Mouse (Mus musculus): ENCODE measurements around the gene Efhc1.

Gene Efhc1

DNA sequence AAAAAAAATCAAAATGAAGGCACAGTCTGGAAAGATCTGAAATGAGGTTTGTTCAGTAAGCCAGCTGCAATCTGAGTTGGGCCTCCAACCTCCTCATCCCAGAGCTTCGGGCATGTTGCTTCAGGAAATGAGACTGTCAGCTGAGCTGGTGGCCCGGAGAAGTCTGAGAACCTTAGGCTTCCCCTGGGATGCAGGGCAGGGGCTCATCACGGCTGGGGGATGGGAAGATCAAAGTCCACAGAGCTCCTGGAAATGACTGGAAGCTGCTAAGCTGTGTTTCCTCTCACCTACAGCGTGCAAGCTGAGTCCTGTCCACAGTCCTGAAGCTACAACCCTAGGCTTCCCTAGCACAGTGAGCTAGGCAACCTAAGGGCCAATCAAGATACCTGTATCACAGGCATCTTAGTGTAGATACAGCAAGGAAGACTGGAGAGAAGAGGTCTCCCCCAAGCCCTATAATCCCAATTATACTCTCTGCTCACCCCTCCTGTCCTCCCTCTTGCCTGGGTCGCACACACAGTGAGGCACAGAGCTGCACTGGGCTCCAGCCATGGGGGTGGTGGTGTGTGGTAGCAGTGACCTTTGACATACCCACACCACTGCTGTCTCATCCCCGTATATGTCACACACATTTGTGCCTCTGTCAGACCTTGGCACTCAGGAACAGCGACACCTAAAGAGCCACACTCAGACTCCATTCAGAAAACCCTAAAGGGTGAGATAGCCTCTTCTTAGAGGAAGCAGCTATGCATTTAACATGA lies 56.7 kb downstream of the Efhc1 start:
- no peak for DNase-seq (ENCODE audit: low spot score)

DNA sequence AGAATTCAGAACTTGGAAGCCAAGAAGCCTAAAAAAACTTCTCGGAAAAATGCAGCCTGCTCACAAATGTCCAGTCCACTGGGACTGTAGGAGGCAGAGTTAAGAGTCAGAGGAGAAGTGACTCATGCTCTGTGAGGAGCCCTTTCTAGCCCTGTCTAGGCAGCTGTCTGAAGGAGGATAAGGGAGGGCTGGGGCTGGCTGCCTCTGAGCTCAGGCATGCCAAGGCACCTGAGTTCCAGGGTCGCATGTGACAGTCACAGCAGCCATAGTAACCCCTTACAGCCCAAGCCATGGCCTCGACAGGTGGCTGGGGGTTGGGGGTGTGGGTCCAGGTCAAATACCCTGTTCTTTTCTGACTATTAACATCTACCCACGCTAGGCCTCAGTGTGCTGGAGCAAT lies 57.5 kb downstream of the Efhc1 start:
- no peak for DNase-seq (ENCODE audit: low spot score)

DNA sequence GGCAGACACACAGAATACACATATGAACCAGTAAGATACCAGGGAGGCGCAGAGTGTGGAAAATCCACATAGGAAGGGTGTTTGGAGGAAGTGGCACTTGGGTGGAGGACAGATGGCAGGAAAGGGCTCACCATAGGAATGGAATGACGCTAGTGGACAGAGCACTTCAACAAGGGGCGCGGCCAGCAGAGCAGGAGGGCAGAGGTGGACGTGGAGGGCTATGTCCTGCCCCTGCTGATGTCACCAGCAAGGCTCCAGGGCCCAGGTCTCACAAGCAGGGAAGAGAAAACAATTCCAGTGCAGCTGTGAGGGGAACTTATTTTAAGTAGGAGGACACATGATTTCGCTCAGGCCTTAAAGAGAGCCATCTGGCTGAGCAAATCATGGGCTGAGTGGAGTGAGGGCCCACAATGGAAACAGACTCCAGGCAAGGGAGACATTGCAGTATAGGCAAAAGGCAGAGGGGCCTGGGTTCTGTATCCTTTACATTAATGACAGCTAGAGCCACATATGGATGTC lies 58.9 kb downstream of the Efhc1 start:
- no peak for DNase-seq (ENCODE audit: low spot score)

DNA sequence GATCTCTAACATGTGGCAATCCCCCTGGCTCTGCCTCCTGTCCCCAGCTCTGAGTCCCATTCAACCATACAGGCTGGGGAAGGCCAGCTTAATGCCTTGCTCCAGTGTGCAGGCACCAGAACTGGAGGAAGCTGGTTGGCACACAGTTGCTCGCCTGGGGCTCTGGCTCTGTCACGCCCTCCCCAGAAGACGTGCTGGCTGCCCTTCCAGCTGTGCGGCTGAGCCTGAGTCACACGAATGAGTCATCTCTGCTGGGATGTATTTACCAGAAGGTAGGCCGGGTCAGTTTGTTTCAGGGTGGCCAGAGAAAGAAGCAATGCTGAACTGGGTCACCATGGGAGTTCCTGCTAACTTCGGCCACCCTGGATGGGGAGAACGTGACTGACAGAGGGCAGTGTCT lies 63.0 kb downstream of the Efhc1 start:
- no peak for DNase-seq (ENCODE audit: low spot score)

DNA sequence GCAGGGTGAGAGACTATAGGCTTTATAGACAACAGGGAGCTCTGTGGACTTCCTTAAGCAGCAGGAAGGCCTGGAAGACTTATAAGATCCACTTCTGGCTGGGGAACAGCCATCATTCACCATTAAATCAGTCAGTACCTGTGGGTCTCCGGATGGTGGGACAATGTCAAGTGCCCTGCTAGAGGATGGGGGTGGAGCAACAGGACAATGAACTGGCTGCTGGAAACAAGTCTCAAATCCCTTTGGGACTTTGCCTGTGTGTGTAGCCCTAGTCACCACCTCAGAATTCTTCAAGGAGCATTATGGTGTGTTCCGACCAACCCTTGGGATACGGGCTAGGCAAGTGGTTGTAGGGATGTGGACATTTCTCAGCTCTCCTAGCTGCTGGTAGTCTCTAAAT lies 71.7 kb downstream of the Efhc1 start:
- DNase-seq (ENCODE audit: low spot score) = peak; percentile 19

DNA sequence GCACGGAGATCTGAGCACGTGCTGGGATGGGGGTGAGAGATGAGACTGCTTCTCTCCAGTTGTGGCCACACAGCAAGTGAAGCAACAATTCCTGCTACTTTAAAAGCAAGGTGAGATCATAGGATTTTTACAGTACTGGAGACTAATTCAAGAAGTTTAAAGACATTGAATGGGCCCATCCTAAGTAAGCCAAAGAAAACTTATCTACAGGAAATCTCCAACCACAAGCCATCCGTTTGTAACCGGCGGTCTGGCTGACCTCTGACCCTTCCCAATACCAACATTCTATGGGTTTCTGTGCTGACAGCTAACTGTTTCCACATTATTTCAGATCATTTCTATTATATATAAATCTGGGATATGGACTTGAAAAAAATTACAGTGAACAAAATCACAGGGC lies 73.8 kb downstream of the Efhc1 start:
- DNase-seq (ENCODE audit: low spot score) = peak; percentile 23

DNA sequence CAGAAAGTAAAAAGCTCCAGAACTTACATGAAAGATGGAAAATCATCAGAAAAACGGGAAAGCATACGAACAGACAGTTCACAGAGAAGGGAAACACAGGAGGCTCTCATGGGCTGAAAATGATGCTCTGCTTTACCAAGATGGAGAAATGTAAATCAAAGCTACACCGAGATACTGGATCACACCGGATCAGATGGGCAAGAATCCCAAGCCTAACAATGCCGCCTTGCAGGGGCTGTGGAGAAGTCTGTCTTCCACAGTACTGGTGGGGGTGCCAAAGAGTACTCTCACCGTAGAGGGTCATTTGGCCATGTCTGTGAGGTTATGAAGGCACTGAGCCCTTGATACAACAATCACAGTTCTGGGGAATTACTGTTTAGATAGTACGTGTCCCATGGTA lies 75.1 kb downstream of the Efhc1 start:
- DNase-seq (ENCODE audit: low spot score) = no peak

DNA sequence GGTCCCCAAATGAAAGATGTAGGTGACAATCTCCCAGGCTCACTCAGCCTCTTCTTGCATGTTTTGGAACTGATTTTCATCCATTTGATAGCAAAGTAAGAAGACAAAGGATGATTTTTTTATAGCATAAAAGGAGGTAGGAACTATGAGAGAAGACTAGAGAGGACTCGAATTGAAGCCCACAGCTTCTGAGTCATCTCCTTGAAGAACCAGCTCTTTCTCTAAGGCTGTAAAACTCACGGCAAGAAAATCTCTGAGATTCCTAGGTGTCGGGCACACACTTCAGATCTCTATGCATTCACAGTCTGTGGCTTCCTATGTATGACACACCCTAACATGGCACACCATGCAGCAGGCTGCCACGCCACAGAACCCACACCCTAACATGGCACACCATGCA lies 77.6 kb downstream of the Efhc1 start:
- DNase-seq (ENCODE audit: low spot score) = peak; percentile 26

DNA sequence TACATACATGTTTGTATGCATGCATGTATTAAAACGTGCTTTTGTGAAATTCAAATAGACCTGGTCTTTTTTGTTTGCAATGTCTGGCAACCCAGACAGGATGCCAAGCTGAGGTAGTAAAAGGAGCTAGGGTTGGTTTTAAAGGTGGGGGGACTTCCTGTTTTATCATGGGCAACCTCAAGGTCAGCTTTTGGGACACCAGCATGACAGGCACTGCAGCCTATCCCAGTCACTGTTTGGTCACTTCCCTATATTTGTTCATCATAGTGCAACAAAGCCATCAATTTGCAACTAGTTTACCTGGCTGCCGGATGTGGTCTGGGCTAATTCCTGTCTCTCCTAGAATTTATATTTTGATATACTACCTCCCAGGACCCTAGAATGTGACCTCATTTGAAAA lies 80.2 kb downstream of the Efhc1 start:
- DNase-seq (ENCODE audit: low spot score) = peak; percentile 9

DNA sequence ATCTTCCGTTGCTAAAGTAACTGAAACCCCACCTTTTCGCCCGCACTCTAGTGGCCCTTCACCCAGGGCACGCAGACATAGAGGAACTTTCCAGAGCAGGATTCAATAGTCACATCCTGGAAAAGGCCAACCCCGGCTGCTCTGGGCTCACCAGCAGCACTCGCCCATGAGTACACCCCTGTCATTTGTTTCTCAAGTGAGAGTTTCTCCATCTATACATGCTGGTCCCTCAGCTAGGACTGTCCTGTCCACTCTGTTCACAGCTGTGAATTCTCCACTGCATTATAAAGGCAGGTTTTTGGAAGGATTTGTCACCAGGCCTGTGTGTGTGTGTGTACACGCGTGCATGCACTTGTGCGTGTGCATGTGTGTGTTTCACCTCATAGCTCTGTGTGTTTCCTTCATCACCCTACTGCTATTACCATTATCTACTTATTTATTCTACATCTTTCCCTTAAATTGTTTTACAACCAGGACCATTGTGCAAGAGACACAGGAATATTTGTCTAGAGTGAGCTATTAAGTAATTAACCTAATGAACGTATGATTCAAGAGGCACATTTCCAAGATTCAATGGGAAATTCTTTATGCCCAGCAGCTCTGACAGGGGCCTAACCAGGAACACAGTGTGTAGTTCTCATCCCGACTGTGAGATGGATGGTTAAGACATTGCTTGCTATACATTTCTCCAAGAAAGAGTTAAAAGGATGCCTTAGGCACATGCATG lies 81.8 kb downstream of the Efhc1 start:
- DNase-seq (ENCODE audit: low spot score) = peak; percentile 24

DNA sequence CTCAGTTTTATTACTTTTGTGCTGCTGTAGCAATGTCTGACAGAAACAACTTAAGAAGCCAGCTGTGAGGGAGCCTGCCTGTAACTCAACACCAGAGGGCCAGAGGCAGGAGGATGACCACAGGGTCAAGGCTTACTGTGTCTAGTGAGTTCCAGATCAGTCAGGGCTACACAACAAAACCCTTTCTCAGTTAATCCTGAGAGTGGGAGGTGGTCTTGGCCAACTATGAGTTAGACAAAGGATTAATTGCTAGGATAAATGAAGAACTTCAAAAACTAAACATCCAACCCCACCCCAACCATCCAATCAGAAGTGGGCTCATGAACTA lies 82.3 kb downstream of the Efhc1 start:
- DNase-seq (ENCODE audit: low spot score) = no peak

DNA sequence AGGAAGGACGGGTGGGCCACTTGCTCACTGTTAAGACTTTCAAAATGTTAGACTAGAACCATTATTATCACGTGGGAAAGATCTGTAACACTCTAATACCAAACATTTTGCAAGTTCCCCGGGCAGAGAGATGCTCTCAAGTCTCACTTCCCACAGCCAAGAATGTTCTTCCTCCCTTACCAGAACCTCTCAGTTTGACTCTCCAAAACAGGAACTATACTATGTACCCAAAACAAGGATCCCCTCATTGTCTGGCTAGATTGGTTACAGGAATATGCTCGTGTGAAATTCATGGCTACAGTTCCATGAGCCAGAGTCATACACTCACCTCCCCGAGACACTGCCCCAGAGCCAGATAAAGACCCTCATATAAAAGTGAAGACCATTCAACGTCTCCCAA lies 84.5 kb downstream of the Efhc1 start:
- DNase-seq (ENCODE audit: low spot score) = no peak

DNA sequence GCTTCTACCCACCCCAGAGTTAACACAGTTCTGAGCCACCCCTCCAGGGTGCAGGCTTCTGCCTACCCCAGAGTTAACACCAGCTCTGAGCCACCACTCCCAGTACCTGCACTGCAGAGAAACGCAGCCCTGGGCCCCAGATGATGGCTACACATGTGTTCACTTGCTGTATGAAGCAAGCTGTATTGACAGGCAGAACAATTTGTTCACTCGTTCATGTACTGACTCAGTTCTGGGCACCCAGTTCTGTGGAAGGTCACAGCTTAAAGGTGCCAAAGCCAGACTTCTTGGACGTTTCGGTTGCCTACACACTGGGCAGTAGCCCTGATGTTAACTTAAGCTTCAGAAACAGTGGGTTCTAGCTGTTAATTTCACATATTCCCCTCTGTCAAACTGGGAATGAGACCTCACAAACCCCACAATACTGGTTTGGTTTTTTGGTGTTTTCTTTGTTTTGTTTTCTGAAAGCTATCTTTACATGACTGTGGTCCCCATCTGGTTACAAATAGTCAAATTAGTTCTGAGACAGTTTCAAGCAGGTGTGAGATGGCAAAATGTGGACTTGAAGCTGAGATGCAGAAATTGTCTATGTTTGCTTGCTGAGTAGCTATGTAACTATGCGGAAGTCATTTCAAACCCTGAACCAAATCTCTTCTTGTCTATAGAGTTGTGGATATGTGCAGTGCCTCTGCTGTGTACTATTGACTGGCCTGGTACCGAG lies 86.6 kb downstream of the Efhc1 start:
- no peak for DNase-seq (ENCODE audit: low spot score)

DNA sequence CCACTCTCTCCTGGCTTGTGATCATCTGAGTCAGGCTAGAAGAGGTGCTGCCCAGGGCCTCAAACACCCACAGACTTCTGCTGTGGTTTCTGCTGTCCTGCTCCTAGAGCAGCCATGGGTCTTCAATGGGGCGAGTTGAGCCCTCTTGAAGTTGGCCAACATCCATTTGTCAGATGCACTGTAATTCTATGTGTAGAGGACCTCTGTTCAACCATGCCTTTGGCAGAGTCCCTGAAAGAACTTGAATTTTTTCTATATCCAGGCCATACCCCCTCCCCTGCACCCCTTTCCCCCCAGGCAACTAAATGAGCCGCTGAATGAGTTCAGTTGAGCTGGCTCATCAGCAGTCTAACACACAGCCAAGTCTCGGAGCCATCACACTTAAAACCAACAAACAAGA lies 88.1 kb downstream of the Efhc1 start:
- DNase-seq (ENCODE audit: low spot score) = no peak

DNA sequence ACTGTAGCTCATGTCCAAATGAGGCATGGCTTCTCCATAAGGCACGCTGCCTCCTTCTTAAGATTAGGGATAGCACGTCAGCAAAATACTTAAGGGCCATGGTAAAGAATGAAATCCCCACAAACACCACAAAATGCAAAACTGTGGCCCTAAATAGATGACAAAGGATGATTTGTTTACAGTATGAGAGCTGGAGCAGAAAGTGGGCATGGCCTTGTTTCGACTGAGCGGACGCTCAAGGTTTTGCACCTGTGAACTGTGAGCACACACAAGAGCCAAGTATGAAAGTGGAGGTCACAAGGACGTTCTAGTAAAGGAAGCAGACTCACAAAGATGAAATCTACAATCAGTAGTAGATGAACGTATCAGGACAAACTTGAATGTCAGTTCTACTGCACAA lies 88.7 kb downstream of the Efhc1 start:
- DNase-seq (ENCODE audit: low spot score) = no peak
